Mouse (Mus musculus): Measurements from ENCODE around the gene Gtdc1.

DNA sequence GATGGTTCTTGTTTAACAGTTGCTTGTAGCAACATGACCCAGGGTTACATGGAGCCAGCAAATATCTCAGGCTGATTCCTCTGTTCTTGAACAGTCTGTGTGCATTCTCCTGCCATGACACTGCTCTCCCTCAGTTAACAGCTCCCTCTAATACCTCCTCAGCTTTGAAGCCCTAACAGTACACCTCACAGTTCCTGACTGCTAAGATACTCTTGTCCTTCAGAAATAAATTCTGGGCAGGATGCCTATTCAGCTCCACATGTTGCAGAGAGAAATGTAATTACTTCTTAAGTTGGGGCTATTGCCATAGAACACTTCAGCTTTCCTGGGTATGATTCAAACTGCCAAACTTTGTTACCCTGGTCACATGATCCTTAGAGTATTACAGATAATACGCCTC lies 29.7 kb downstream of the Gtdc1 start:
- no peak for TF ChIP-seq CTCF (IDR thresholded peaks at IDR 0.05; ENCODE audit: low read depth)
- no peak for TF ChIP-seq EP300 (IDR thresholded peaks at IDR 0.05; ENCODE audit: low read depth)

Data from heart, postnatal 0 days (tissue).